23 mouse cellular contexts compared by ENCODE assay signal in genomic region chr3:51115921-51116320, GRCm38 (mm10).
"Had no signal": no experiment of that assay in that cellular context is flagged by ENCODE, and none has a peak within 500 bp of the region (broad histone marks: within the 10 kb centered on the region; RNA-seq: fewer than 3 reads in every experiment).

No protein-coding gene starts in this region.

- H3K27ac ChIP-seq: embryonic facial prominence, embryonic 10.5 days; embryonic facial prominence, embryonic 12.5 days; embryonic facial prominence, embryonic 13.5 days; embryonic facial prominence, embryonic 15.5 days; forebrain, embryonic 10.5 days; forebrain, embryonic 12.5 days; forebrain, embryonic 13.5 days; forebrain, embryonic 15.5 days; heart, adult 2 months; heart, embryonic 10.5 days had no signal

- H3K4me3 ChIP-seq: embryonic facial prominence, embryonic 10.5 days; embryonic facial prominence, embryonic 12.5 days; embryonic facial prominence, embryonic 13.5 days; embryonic facial prominence, embryonic 15.5 days; erythroblast, embryonic 14.5 days; forebrain, embryonic 10.5 days; forebrain, embryonic 12.5 days; forebrain, embryonic 13.5 days; forebrain, embryonic 15.5 days; heart, adult 2 months; heart, embryonic 10.5 days had no signal

- DNase-seq: cerebellum, adult 9-11 months; cerebellum, postnatal 10 days; cerebellum, postnatal 14 days; cerebellum, postnatal 25 days; cerebellum, postnatal 36 days; embryo, embryonic 11 days; forebrain, postnatal 0 days; gastrocnemius, postnatal 10 days; gastrocnemius, postnatal 14 days; gastrocnemius, postnatal 25 days; gastrocnemius, postnatal 36 days; heart, adult 18-20 months; heart, adult 2 months had no signal
